Mouse (Mus musculus) regulatory T cell (primary cell): ENCODE data around the gene Osmr.
"Not testable (repeated sequence)": the region's sequence is repeated elsewhere in the genome, so short reads cannot be mapped to it uniquely, and the experiment has no call there.

Experiments used
- in situ Hi-C: fragments of 300-600 bp; cut with MboI, MseI; formaldehyde crosslinking; loops from one replicate; pipeline ENCODE4 v1.15.1; 2025; ENCODE audit warnings: high pct_unique_total_duplicates

Gene Osmr

DNA sequence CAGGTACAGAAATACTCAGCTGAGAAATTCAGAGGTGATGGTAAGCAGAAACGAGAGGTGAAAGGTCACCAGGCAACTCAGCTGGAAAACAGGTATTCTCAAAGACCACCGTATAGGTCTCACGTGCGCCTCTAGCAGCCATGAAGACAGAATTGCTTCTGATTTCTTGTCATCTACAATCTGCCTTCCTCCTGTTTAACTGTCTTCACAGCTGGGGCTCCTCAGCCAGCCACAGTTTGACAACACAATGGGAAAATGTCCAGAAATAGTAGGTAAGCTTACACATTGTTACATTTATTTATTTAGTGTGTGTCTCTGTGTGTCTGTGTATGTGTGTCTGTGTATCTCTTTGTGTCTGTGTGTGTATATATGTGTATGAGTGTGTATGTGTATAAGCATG lies 12.6 kb downstream of the Osmr start:
- in situ Hi-C loops: no loop called here

DNA sequence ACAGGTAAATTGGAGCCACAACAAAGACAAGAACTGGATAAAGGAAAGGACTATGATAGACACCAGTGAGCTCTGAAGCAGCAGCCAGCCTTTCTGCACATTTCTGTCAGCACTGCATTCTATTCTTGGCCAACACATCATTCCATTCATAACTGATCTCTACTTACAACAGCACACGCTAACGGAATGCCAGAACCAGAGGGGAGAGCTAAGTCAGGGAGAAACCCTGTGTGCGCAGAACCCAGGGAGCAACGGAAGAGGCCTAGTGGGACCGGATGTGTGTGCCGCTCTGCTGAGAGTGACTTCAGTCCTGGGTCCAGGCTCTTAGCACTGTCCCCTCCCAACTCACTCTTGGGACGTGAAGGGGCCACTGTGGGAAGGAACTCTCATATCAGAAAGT lies 13.2 kb downstream of the Osmr start:
- in situ Hi-C loops: no loop called here

DNA sequence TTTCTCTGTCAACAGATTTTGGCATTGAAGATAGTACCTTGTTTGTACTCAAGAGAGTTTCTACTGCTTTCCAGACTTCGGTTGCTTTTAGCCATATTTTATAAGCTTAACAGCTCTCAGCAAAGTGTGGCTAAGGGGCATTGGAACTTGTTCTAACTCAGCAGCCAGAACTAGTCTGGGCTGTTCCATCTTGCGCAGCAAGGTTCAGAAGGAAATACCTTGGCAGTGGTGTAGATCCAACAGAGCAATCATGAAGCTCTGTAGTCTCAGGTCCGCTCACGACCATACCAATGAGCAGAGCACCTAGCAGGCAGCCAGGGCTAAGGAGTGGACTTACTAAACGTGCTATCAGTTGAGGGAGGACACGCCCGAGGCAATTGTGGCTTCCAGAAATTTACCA lies 15.0 kb downstream of the Osmr start:
- in situ Hi-C loops: no loop called here

DNA sequence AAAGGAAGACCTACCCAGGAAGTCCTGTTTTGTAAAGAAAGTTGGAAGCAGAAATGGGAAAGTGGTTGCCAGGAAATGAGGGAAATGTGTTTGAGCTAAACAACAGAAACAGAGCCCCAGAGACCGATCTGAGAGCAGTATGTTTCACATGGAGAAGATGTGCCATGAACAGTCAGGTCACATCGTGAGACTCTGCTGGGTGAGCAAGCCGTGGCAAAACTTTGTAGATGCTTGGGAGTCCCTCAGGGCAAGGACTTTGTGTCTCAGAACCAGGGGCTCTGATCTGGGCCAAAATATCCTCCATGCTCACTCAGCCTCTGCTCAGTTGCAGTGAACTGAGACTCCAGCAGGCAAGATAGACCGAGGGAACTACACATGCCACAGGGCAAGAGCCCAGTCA lies 15.9 kb downstream of the Osmr start:
- in situ Hi-C loops: no loop called here

DNA sequence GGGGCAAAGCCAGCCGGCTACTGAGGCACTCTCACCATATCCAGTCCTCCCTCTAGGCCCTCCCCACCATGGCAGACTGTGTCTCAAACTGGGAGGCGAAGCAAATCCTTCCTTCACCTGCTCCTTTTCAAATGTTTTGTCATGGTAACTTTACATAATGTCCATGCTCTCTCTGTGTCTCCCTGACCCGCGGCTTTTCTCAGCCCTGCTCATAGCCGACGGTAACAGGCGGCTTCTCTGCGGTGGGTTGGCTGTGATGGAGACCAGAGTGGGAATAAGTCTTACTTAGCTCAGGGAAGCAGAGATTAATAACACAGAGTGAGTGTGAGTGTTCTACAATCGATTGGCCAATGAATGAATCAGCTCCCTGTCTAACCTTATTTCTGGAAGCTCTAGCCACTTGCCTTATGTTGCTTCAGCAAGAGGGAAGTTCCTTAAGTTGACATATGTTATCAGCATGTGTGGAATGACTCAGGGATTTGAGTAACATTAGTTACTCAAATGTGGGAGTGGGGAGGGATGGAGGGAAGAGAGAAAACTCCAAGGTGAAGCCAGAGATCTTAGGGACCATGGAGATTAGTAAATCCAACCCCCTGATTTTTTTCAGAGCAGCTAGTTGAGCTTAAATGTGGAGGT lies 17.4 kb downstream of the Osmr start:
- in situ Hi-C loops: no loop called here

DNA sequence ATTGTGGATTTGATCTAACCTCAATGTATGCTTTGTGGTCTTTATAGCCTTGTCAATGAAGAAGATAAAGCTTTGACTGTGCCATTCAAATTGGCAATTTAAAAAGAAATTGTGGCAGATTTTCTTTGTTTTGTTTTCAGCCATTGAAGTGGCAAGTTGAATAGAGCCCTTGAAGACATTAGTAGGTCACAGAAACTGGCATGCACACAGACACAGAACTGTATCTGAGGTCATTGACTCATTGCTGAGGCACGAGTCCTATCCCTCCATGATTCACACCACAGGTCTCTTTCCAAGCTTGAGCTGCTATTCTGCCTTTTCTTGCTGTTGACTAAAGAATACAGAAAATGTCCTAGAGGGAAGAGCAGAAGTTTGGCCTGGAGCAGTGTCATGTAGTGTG lies 24.9 kb downstream of the Osmr start:
- in situ Hi-C loops: no loop called here

DNA sequence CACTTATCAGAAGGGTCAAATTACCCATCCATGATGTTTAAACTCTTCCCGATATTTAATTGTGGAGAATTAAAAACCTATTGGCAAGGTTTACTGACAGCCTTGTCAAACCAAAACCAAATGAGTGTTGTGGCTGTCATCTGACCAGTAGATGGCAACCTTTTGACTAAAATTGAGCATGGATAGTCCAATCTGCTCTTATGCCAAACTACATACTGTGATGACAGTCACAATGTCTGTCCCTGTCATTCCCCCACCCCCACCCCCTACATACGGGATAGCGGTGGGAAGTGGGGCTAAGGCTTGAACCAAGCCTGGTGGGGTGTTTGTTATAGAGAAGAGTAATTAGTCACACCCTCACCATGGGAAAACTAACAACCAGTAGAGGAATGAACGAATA lies 34.6 kb downstream of the Osmr start:
- in situ Hi-C loops: no loop called here

DNA sequence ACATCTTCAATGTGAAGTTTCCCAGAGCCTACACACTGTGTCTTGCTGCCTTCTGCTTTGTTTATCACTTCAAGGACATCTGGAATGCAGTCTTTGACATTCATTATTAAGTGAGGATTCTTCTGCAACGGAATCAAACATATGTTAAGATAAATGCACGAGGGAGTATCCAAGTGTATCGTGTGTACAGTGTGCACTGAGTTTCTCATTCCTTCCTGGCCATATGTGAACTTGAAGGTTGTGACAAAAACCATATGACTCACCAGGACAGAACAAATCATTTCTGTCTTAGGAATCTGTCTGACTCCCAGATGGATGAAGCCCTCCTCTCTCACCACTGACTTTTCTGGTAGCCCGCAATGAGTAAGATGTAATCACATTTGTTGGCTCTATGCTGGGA lies 59.0 kb downstream of the Osmr start:
- in situ Hi-C loops: no loop called here

DNA sequence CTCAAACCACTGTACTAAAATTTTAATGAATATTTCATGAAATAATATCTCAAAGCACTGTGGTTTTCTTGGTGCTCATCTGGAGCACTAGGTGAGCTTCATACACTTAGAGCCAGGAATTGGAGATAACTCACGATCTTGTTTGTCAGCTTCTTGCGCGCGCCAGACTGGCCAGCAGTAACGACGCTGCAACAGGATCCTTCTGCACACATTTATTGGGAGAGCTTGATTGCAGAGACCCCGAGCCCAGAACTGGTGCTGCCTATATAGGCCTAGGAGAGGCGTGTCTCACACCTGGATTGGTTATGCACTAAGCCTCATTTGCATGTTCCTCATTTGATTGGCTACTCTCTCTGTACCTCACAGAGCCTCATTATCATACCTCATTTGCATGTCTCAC lies 73.6 kb downstream of the Osmr start:
- in situ Hi-C loops: not testable (repeated sequence)

DNA sequence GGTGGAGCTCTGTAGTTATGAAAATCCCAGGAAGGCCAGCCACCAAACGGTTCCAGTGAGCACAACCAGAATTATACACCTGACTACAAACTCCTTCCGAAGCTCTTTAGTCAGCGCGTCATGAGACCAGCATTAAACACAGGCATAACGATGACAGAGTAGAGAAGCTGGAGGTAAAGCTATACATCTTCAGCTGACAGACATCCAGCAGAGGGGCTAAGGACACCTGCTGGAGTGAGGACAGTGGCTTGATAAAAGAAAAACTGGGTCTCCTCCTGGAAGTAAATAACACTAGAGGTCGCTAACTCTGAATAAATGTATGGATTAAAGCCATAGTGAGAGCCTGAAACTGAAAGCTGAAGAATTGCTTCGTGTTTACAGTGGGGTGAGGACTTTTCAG lies 81.9 kb downstream of the Osmr start:
- in situ Hi-C loops: no loop called here

DNA sequence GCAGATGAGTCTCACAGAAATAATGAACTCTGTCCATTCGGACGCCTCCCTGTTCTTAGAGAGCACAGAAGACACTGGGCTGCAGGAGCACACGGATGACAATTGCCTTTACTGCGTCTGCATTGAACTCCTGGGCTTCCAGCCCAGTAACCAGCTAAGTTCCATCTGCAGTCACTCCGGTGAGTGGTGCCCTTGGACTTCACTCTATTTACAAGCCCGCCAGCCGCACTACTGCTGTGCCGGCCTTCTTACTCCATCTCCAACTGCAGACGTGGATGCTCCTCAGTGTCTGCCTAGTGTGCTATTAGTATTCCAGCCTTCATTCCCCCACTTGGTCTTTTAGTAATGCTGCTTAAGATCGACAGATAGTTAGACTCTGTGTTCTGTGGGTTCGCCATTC lies 83.1 kb downstream of the Osmr start:
- in situ Hi-C loops: no loop called here

DNA sequence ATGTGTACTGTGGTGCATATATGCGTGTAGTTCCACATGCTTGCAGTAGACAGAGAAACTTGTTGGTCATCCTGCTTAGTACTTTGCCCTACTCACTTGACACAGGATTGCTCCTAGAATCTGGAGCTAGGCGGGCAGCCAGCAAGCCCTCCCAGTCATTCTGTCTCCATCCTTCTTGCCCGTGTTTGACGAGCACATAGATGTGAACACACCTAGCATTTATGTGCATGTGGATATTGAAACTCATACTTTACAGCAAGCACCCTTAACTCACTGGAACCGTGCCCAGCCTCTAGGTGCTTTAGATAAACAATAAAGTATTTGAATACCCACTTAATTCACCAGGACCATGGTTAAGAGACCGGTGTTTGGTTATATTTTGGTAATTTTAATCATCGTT lies 84.8 kb downstream of the Osmr start:
- in situ Hi-C loops: no loop called here

DNA sequence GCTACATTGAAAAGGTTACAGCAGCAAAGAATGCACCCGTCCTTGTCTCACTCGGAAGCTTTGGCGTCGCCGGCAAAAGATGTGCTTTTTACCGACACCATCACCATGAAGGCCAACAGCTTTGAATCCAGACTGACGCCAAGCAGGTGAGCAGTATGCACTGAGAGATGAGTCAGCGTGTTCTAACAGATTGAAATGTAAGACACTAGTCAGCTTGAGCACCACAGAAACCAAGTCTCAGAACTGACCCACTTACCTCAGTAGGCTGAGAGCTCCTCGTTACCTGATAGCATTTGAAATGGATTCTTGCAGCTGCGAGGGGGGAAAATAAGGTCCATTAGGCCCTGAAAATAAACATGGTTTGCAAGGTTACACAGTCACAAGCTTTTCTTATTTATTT lies 87.5 kb downstream of the Osmr start:
- in situ Hi-C loops: no loop called here

DNA sequence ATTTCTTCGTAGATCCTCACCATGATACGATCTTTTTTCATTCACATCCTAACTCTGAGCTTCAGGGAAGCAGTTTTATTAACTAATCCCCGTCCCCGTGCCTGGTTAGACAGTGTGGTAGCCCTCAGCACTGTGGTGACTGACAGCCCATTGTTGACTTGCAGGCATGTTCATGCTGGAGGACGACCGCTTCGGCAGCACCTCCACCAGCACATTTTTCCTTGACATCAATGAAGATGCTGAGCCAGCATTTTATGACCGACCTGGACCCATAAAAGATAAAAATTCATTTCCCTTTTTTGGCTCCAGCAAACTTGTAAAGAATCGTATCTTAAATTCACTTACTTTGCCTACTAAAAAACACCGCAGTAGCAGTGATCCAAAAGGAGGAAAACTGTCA lies 88.6 kb downstream of the Osmr start:
- in situ Hi-C loops: no loop called here

DNA sequence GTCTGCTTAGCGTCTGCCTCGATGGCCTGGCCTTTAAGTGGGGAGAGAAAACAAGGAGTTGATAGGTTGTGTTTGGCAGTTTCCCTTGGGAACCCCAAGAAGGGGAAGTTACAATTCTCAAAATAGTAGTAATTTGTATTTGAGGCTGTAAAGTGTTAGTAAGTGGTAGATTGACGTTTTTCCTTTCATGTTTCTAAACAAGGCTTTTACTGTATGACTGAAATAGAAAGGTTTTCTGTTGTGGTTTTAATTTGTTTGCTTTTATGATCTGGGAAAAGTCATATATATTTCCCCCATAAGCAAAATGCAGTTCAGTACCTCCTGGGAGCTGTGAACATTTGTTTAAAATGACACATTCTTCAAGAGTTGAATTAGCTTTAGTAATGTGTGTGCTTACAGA lies 102.5 kb downstream of the Osmr start:
- in situ Hi-C loops: loop anchor here (5.0 kb wide), 1 partner anchor 1345 kb away; no protein-coding TSS in a partner anchor
